14 mouse cellular contexts compared by ENCODE assay signal in the genomic region with DNA sequence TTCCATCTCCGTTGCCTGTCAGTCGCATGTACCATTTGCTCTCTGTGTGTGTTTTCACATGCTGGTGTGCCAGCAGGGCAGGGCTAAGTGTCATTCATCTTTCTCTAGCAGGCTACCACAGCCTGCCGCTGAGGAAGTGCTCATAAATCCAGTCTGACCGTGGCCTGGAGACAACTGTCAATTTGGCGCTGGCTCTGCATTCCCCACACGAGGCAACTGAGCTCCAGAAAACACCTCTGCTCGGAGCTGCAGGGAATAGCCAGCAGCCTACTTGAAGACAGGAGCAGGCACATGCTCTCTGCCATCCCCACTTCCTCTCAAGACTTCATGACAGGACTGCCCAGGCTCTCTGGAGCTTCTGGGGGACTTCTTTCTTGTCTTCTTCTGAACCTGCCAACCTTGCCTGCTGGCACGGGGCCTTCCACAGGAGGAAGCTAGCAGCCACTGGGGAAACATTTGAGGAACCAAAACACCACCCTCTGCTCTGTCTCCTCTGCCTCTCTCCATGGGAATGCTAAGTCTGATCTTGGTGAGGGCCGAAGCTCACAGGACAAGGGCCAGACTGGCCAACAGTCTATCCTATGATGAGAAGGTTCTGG. TPM values are rescaled to one million over a fixed set of nuclear protein-coding genes. Genes with fewer than 3 reads are reported as not detected.
DNase-seq lines count a peak whose midpoint lies in the region; ATAC-seq and TF ChIP-seq lines count a peak whose summit lies in the region.
"Had no signal": no experiment of that assay in that cellular context is flagged by ENCODE, and none has a peak within 500 bp of the region (broad histone marks: within the 10 kb centered on the region; RNA-seq: fewer than 3 reads in every experiment).

No protein-coding gene starts in this region.

- TF ChIP-seq CTCF in lung, adult 2 months (IDR thresholded peaks at IDR 0.05; ENCODE audit: insufficient read depth, low read length) = no peak
- no peak for TF ChIP-seq CTCF in brain, embryonic 14.5 days (IDR thresholded peaks at IDR 0.05; ENCODE audit: borderline replicate concordance, extremely low read depth, insufficient read depth, insufficient read length)

- H3K4me3 ChIP-seq in lung, adult 2 months (replicated peaks; ENCODE audit: extremely low read depth, low read depth, low read length) = no peak overlapping the region
- no peak overlapping the region for H3K4me3 ChIP-seq in forebrain, embryonic 15.5 days
- H3K4me3 ChIP-seq: forebrain, embryonic 10.5 days; heart, embryonic 10.5 days had no signal

- ATAC-seq in forebrain, embryonic 15.5 days (replicated peaks) = no peak

- no peak overlapping the region for H3K27ac ChIP-seq in forebrain, embryonic 15.5 days (replicated peaks)
- H3K27ac ChIP-seq: forebrain, embryonic 10.5 days; heart, embryonic 10.5 days had no signal

- no peaks in the 10 kb centered on the region for H3K27me3 ChIP-seq in forebrain, embryonic 15.5 days

- H3K36me3 ChIP-seq in forebrain, embryonic 15.5 days = no peaks in the 10 kb centered on the region
- H3K36me3 ChIP-seq: forebrain, embryonic 10.5 days; heart, embryonic 10.5 days had no signal

- no peaks in the 10 kb centered on the region for H3K4me1 ChIP-seq in lung, adult 2 months (ENCODE audit: control insufficient read depth, insufficient read depth, low read length)
- peaks cover 4% of the 10 kb centered on the region for H3K4me1 ChIP-seq in forebrain, embryonic 15.5 days

- DNase-seq in gastrocnemius, adult 18-20 months (ENCODE audit: low spot score) = peak; percentile 23
- DNase-seq in gastrocnemius, postnatal 4 days (ENCODE audit: low spot score in 2 of 2) = no peak
- DNase-seq in lung, adult 18-20 months = peak; percentile 16 to 20
- DNase-seq in lung, adult 2 months = no peak
- DNase-seq in brain, embryonic 14.5 days (ENCODE audit: low read depth) = peak; percentile 30
- DNase-seq in gastrocnemius, postnatal 25 days = peak; percentile 39
- DNase-seq in ovary, postnatal 10 days (ENCODE audit: low spot score) = no peak
- DNase-seq: kidney, postnatal 36 days; lung, embryonic 14.5 days had no signal

- WGBS in lung, adult 2 months = 34% methylated on average over 9 of the region's 9 CpGs
- 76% methylated on average over 9 of the region's 9 CpGs for WGBS in forebrain, embryonic 15.5 days

- no peak for TF ChIP-seq POLR2A in lung, adult 2 months (IDR thresholded peaks at IDR 0.05; ENCODE audit: borderline replicate concordance, extremely low read depth, low read depth, low read length)
- no peak for TF ChIP-seq POLR2A in brain, embryonic 14.5 days (IDR thresholded peaks at IDR 0.05; ENCODE audit: borderline replicate concordance, extremely low read depth, insufficient read depth, insufficient read length, poor library complexity, severe bottlenecking)

- H3K4me2 ChIP-seq in forebrain, embryonic 15.5 days (replicated peaks) = no peak overlapping the region
- H3K4me2 ChIP-seq: lung, embryonic 14.5 days had no signal

- no peak overlapping the region for H3K9ac ChIP-seq in forebrain, embryonic 15.5 days (replicated peaks)
- H3K9ac ChIP-seq: lung, embryonic 14.5 days had no signal

- no peaks in the 10 kb centered on the region for H3K9me3 ChIP-seq in forebrain, embryonic 15.5 days
- H3K9me3 ChIP-seq: forebrain, embryonic 10.5 days; heart, embryonic 10.5 days had no signal

RNA-seq across cellular contexts. Expression of a gene that starts 13.2 kb away (rescaled TPM):
- not detected for total RNA-seq in gastrocnemius, adult 18-20 months (2021)
- under 1 TPM in 1 of 2 experiments, not detected in 1; 0.18 TPM for total RNA-seq in gastrocnemius, postnatal 4 days (2021)
- polyA plus RNA-seq in lung, adult 2 months (2012; rRNA removed) = not detected in 2 replicates
- not detected in 2 replicates for polyA plus RNA-seq in brain, embryonic 14.5 days (2012; rRNA removed)
- not detected for total RNA-seq in gastrocnemius, postnatal 25 days (2021)
- polyA plus RNA-seq in forebrain, embryonic 15.5 days (2015; fragmentation: Nextera tagmentation; extraction: Ambion mirVana) = not detected in 2 replicates
- total RNA-seq: adrenal gland, adult 18-20 months had no signal
- polyA plus RNA-seq: forebrain, embryonic 10.5 days; intestine, embryonic 14.5 days; lung, embryonic 14.5 days had no signal

RNA-seq across cellular contexts. Expression of a gene that starts 43.0 kb away (rescaled TPM):
- 1 to 10 TPM; 4.7 to 9.2 TPM for total RNA-seq in gastrocnemius, adult 18-20 months (2021)
- total RNA-seq in gastrocnemius, postnatal 4 days (2021) = 10 to 100 TPM; 43.1 to 46.2 TPM
- 78.2 and 94.2 TPM in 2 replicates for polyA plus RNA-seq in lung, adult 2 months (2012; rRNA removed)
- polyA plus RNA-seq in brain, embryonic 14.5 days (2012; rRNA removed) = 36.2 and 44.6 TPM in 2 replicates
- 1 to 10 TPM; 6.7 to 7.9 TPM for total RNA-seq in gastrocnemius, postnatal 25 days (2021)
- polyA plus RNA-seq in forebrain, embryonic 15.5 days (2015; fragmentation: Nextera tagmentation; extraction: Ambion mirVana) = 26.7 and 28.5 TPM in 2 replicates

Comparison
In these comparisons a context has a peak if more than half of its experiments do, and no peak if none do; other contexts are left out.
1. DNase-seq: peak in gastrocnemius, adult 18-20 months (single experiment), lung, adult 18-20 months (2 of 2), brain, embryonic 14.5 days (single experiment) and gastrocnemius, postnatal 25 days (single experiment); none in gastrocnemius, postnatal 4 days (0 of 2), lung, adult 2 months (single experiment) and ovary, postnatal 10 days (single experiment).
2. RNA of a gene that starts 43.0 kb away (total RNA-seq): 43.1 to 46.2 TPM in gastrocnemius, postnatal 4 days; 4.7 to 9.2 TPM in gastrocnemius, adult 18-20 months and 6.7 to 7.9 TPM in gastrocnemius, postnatal 25 days; every median in the first group is over 4 times any median in the second.